Mouse (Mus musculus) spleen, embryonic (tissue): Measurements from ENCODE around the gene Pnmal1.

Experiments used
- CTCF ChIA-PET: fragments of 350-600 bp; sonication (Branson Sonifier 250); formaldehyde crosslinking; loops from one replicate; lab custom pipeline; 2022; lab: Charles Lee

Pnmal1 gene

GRCm38 (mm10) chr7:16992451-16992807 is 33.0 kb downstream of the Pnmal1 start, which contains the start of gene Ccdc8:
Gene Ccdc8 (plus strand): TSS chr7:16992708.
- CTCF ChIA-PET = no interaction called here

- CTCF ChIA-PET = no interaction called here
Measured at GRCm38 (mm10) chr7:16993651-16994399, 34.3 kb downstream of the Pnmal1 start.

GRCm38 (mm10) chr7:16994400-16994799 is 34.9 kb downstream of the Pnmal1 start:
- CTCF ChIA-PET = no interaction called here

- CTCF ChIA-PET = interaction anchor here (0.5 to 0.9 kb wide), 2 partner anchors 68 to 100 kb away, joined by 3 to 5 read pairs; no protein-coding TSS in a partner anchor
Measured at GRCm38 (mm10) chr7:16995345-16995744, 35.9 kb downstream of the Pnmal1 start.

GRCm38 (mm10) chr7:16999233-16999632 is 39.8 kb downstream of the Pnmal1 start:
- CTCF ChIA-PET = interaction anchor here (0.6 to 2.0 kb wide), 3 partner anchors 47 to 58 kb away, joined by 4 to 8 read pairs (median 6); no protein-coding TSS in a partner anchor

GRCm38 (mm10) chr7:16999650-17000049 is 40.2 kb downstream of the Pnmal1 start:
- CTCF ChIA-PET = interaction anchor here (1.7 to 2.0 kb wide), 2 partner anchors 47 to 49 kb away, joined by 6 to 8 read pairs; no protein-coding TSS in a partner anchor

GRCm38 (mm10) chr7:17002375-17003195 is 43.1 kb downstream of the Pnmal1 start:
- CTCF ChIA-PET = interaction anchor here (0.7 to 1.8 kb wide), 2 partner anchors 57 to 69 kb away, joined by 3 to 4 read pairs; no protein-coding TSS in a partner anchor

- CTCF ChIA-PET = interaction anchor here (0.8 kb wide), 1 partner anchor 63 kb away, joined by 5 read pairs; no protein-coding TSS in a partner anchor
Measured at GRCm38 (mm10) chr7:17003230-17003960, 43.9 kb downstream of the Pnmal1 start.

GRCm38 (mm10) chr7:17004716-17005115 is 45.2 kb downstream of the Pnmal1 start:
- CTCF ChIA-PET = no interaction called here

GRCm38 (mm10) chr7:17007300-17007699 is 47.8 kb downstream of the Pnmal1 start:
- CTCF ChIA-PET = interaction anchor here (1.4 to 2.2 kb wide), 3 partner anchors 15 to 62 kb away, joined by 6 to 15 read pairs (median 6); no protein-coding TSS in a partner anchor

- CTCF ChIA-PET = interaction anchor here (1.2 kb wide), 1 partner anchor 53 kb away, joined by 3 read pairs; no protein-coding TSS in a partner anchor
Measured at GRCm38 (mm10) chr7:17009326-17010009, 50.0 kb downstream of the Pnmal1 start.

GRCm38 (mm10) chr7:17010010-17010347 is 50.5 kb downstream of the Pnmal1 start:
- CTCF ChIA-PET = interaction anchor here (0.5 kb wide), 1 partner anchor 49 kb away, joined by 3 read pairs; no protein-coding TSS in a partner anchor

GRCm38 (mm10) chr7:17011909-17012590 is 52.6 kb downstream of the Pnmal1 start:
- CTCF ChIA-PET = no interaction called here
